Mouse (Mus musculus) bone marrow, adult 2 months (tissue): Measurements from ENCODE around the gene Gm11111.

Experiments used
- CTCF ChIP-seq: fragments of 200-500 bp; IDR thresholded peaks from 2 replicates; pipeline ENCODE4 v1.5.1; 2011; ENCODE audit warnings: low read length, control low read depth; ENCODE audit not compliant: control insufficient read depth, insufficient read depth
- POLR2A ChIP-seq: fragments of 200-500 bp; IDR thresholded peaks from 2 replicates; pipeline ENCODE4 v1.6.1; 2011; ENCODE audit warnings: low read depth, mild to moderate bottlenecking, control low read depth, low read length, borderline replicate concordance; ENCODE audit not compliant: control insufficient read depth

GRCm38 (mm10) chr5:98516214-98516613, 36.3 kb upstream of the Gm11111 start:
- TF ChIP-seq CTCF = no peak
- TF ChIP-seq POLR2A = no peak
